Mouse (Mus musculus) retina, embryonic 14.5 days (tissue): Measurements from ENCODE around the gene Nsun7.

Experiments
- DNase-seq: peaks from one replicate; pipeline ENCODE4 v3.0.0-alpha.2; 2015; ENCODE audit warnings: low spot score

The Nsun7 gene

GRCm38 (mm10) chr5:66337025-66337968 is 77.6 kb downstream of the Nsun7 start:
- DNase-seq: peak; percentile 73

- peak; percentile 41 for DNase-seq
Measured at GRCm38 (mm10) chr5:66337969-66338345, 78.3 kb downstream of the Nsun7 start.

- peak; percentile 70 for DNase-seq
Measured at GRCm38 (mm10) chr5:66338583-66338982, 78.9 kb downstream of the Nsun7 start.

- DNase-seq: no peak
Measured at GRCm38 (mm10) chr5:66340356-66341102, 80.8 kb downstream of the Nsun7 start.

GRCm38 (mm10) chr5:66341848-66342247 is 82.2 kb downstream of the Nsun7 start:
- no peak for DNase-seq

- no peak for DNase-seq
Measured at GRCm38 (mm10) chr5:66342285-66342684, 82.6 kb downstream of the Nsun7 start.

- DNase-seq: no peak
Measured at GRCm38 (mm10) chr5:66344182-66344581, 84.5 kb downstream of the Nsun7 start.

- DNase-seq: no peak
Measured at GRCm38 (mm10) chr5:66345140-66345539, 85.4 kb downstream of the Nsun7 start.

GRCm38 (mm10) chr5:66346756-66347155 is 87.1 kb downstream of the Nsun7 start:
- no peak for DNase-seq
